Mouse (Mus musculus) stomach, embryonic 14.5 days (tissue): ENCODE results near the gene Tmem44. TPM values are rescaled to one million over a fixed set of nuclear protein-coding genes. Genes with fewer than 3 reads are reported as not detected.
"Not testable (repeated sequence)": the region's sequence is repeated elsewhere in the genome, so short reads cannot be mapped to it uniquely, and the experiment has no call there.

Experiments used
- ATAC-seq: fragments of 200-750 bp; cut with Nextera tagmentation; 2 replicates; pipeline ENCODE4 v1.8.0; 2017; ENCODE audit warnings: low read depth, moderate TSS enrichment; ENCODE audit not compliant: insufficient number of reproducible peaks, insufficient read depth, low FRiP score
- H3K27ac ChIP-seq: fragments of 300-500 bp; sonication (generic); 2 replicates; pipeline ENCODE4 v1.5.1; 2014; ENCODE audit warnings: mild to moderate bottlenecking, low read length, moderate library complexity, mixed read lengths
- H3K27me3 ChIP-seq: fragments of 300-500 bp; sonication (generic); 2 replicates; pipeline ENCODE4 v1.6.1; 2014; ENCODE audit warnings: low read length, control low read depth, mixed read lengths; ENCODE audit not compliant: control insufficient read depth, insufficient read depth
- H3K36me3 ChIP-seq: fragments of 300-500 bp; sonication (generic); 2 replicates; pipeline ENCODE4 v1.6.1; 2014; ENCODE audit warnings: mild to moderate bottlenecking, control low read depth, low read length, moderate library complexity, mixed read lengths; ENCODE audit not compliant: control insufficient read depth, insufficient read depth
- H3K4me1 ChIP-seq: fragments of 300-500 bp; sonication (generic); 2 replicates; pipeline ENCODE4 v1.6.1; 2014; ENCODE audit warnings: low read length, control low read depth, mixed read lengths; ENCODE audit not compliant: control insufficient read depth, insufficient read depth
- H3K4me2 ChIP-seq: fragments of 300-500 bp; sonication (generic); replicated peaks from 2 replicates; pipeline ENCODE4 v1.6.1; 2014; ENCODE audit warnings: low read depth, low read length, control low read depth
- H3K4me3 ChIP-seq: fragments of 300-500 bp; sonication (generic); 2 replicates; pipeline ENCODE4 v1.5.1; 2014; ENCODE audit warnings: low read depth, low read length, control low read depth
- H3K9ac ChIP-seq: fragments of 300-500 bp; sonication (generic); replicated peaks from 2 replicates; pipeline ENCODE4 v1.6.1; 2014; ENCODE audit warnings: low read depth, mild to moderate bottlenecking, control low read depth, low read length, moderate library complexity, mixed read lengths
- H3K9me3 ChIP-seq: fragments of 300-500 bp; sonication (generic); 2 replicates; pipeline ENCODE4 v1.6.1; 2016; ENCODE audit warnings: low read depth, low read length, control low read depth; ENCODE audit not compliant: control insufficient read depth
- WGBS: fragments of 180-500 bp; shearing (Covaris S2); extraction: QIAGEN DNeasy Blood & Tissue Kit; methylation state at CpG from one replicate; pipeline ENCODE4 v1.1.7; 2014; 5-methylcytosine and 5-hydroxymethylcytosine counted together
- polyA plus RNA-seq: library from polyadenylated mRNA; unstranded; fragments of >200 nt; fragmentation: Nextera tagmentation; extraction: Ambion mirVana; gene quantifications from 2 replicates; pipeline ENCODE4 v1.2.1, GENCODE M21; 2014

The Tmem44 gene
- polyA plus RNA-seq, 1 experiment from 2014 or later = 15.2 TPM

DNA sequence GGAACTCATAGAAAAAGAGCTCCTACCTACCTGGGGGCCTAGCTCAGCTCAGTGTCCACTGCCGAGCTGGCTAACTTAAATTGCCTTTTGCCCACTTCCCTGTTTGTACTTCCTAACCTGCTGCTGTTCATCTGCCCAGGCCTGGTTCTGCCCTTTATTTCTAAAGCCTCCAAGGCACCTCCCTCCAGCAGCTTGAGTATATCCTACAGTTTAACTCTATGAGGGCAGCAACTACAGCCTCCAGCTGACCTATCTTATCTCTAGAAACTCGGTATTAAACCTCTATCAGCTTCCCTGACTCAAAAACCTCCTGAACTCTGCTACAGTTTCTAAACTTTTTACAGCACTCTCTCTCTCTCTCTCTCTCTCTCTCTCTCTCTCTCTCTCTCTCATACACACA lies 78.7 kb downstream of the Tmem44 start:
- WGBS = 51% methylated on average over 2 of the region's 2 CpGs
- Histone ChIP-seq H3K36me3 (no peaks in the 10 kb centered on the region), H3K4me2 (no peak overlapping the region), H3K27me3 (no peaks in the 10 kb centered on the region), H3K9me3 (peaks cover 7% of the 10 kb centered on the region; the same call in 1 of the 2 replicates), H3K9ac (no peak overlapping the region), H3K27ac (0 out of 2 replicates have a peak overlapping the region, but pooled peaks have one; percentile 10), H3K4me3 (no peak overlapping the region), H3K4me1 (0 out of 2 replicates have a peak, but pooled peaks cover 2% of the 10 kb centered on the region)
- no peak for ATAC-seq

DNA sequence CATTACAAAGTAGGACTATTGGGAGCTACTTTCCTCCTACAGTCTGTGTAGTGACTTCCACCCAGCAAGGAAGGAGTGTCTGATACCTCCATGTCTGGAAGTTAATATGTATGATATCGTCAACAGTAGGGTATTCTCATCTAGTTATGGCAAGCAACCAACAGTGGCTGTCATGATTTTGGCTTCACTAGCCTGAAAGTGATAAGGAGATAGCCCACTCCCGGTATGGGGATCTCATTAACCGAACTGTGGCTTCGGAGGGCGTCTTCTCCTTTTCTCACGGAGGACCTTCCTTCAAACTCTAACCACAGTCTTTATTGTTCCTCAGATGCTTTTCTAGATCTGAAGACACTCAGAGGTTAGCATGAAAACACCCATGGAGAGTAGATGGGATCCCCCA lies 81.7 kb downstream of the Tmem44 start:
- peaks cover 7% of the 10 kb centered on the region; the same call in 1 of the 2 replicates for H3K9me3 ChIP-seq
- H3K4me3 ChIP-seq = no peak overlapping the region
- H3K4me2 ChIP-seq = no peak overlapping the region
- H3K36me3 ChIP-seq = no peaks in the 10 kb centered on the region
- 95% methylated on average over 6 of the region's 6 CpGs for WGBS
- H3K27ac ChIP-seq = no peak overlapping the region
- no peaks in the 10 kb centered on the region for H3K27me3 ChIP-seq
- no peaks in the 10 kb centered on the region for H3K4me1 ChIP-seq
- H3K9ac ChIP-seq = no peak overlapping the region
- ATAC-seq = no peak

DNA sequence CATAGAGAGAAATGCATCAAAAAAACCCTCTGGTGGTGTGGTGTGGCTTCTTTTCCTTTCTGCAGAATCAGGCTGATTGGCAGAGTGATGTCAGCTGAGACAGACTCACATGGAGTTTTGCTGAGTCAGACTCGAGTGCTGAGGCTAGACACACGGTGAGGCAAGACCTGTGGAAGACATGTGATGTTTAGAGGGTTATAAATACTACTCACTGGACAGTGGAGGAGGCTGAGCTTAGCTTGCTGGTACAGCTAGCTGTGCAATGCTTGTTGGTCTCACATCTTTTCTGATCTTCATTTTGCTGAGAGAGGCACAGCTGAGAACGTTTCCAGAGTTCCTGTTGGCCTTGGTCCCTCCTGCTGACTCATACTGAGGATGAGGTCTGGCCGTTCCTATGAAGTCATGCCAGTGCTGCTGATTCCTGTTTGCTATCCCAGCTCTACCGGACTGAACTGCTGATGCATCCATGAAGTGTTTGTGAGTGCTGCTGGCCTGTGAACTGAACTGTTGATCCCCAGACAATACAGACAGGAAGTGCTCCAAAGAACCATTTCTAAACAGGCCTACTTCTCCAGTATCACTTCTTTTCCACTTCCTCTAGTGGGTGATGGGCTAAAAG lies 84.9 kb downstream of the Tmem44 start:
- Histone ChIP-seq H3K27ac (no peak overlapping the region), H3K27me3 (no peaks in the 10 kb centered on the region), H3K4me1 (no peaks in the 10 kb centered on the region), H3K36me3 (no peaks in the 10 kb centered on the region), H3K9me3 (no peaks in the 10 kb centered on the region; the same call in 1 of the 2 replicates), H3K4me3 (no peak overlapping the region), H3K4me2 (no peak overlapping the region), H3K9ac (no peak overlapping the region)
- ATAC-seq = no peak
- 57% methylated on average over 5 of the region's 5 CpGs for WGBS

DNA sequence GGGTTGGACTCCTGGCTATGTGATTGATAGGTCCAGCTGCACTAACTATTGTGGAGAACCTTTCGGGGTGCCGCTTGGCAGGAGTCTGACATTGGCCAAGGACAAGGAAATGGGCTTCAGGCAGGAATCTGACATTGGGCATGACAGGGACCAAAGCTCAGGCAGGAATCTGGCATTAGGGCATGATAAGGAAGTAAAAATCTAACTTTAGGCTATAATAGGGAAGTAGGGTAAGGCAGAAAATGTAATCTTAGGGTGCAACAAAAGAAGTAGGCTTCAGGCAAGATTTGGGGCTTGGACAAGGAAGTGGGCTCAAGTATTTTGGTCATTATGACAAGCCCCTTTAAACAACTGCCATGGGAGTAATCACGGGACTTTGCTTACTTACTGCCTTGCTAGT lies 85.9 kb downstream of the Tmem44 start:
- H3K9ac ChIP-seq, H3K4me2 ChIP-seq, H3K27ac ChIP-seq, H3K4me1 ChIP-seq, H3K4me3 ChIP-seq, H3K27me3 ChIP-seq, H3K9me3 ChIP-seq, H3K36me3 ChIP-seq, ATAC-seq: not testable (repeated sequence)
- 92% methylated on average over 3 of the region's 3 CpGs for WGBS

Other genes with a start within 250 kb of the Tmem44 start
- 0.56 and 0.65 TPM in 2 replicates for gene Gp5, start 240.1 kb downstream of the Tmem44 start, polyA plus RNA-seq
- 14.5 and 18.0 TPM in 2 replicates for gene Atp13a3, start 144.9 kb downstream of the Tmem44 start, polyA plus RNA-seq
- gene Lsg1, start 36.8 kb upstream of the Tmem44 start, polyA plus RNA-seq = 65.0 and 66.0 TPM in 2 replicates
- 9.7 and 11.3 TPM in 2 replicates for gene Fam43a, start 48.9 kb upstream of the Tmem44 start, polyA plus RNA-seq